Mouse (Mus musculus) liver, adult (tissue): ENCODE measurements around the gene Leap2.
A peak's percentile ranks its signal among the peaks of the same experiment; 100 is the strongest.

ENCODE experiments used
- GATA4 ChIP-seq: IDR thresholded peaks from 2 replicates; pipeline ENCODE4 v1.6.1; 2014; ENCODE audit warnings: mild to moderate bottlenecking, low read length; ENCODE audit not compliant: insufficient replicate concordance

The Leap2 gene

DNA sequence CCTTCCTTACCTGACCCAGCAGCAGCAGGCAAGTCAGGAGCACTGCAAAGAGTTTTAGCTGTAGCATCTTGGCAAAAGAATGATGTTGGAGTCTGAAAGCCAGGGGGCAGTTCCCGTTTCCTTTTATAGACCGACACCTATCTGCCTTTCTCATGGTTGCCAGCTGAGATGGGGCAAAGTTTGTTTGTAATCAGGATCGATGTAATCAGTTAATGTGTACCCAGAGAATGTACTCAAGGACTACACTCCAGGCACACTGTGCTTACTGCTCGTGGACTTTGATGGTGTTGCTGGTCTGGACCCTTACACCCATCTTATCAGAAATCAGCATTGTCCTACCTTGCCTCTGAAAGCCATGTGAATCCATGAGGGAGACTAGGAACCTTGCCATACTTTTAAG lies at the start of gene Leap2:
TSS of gene Leap2 (minus strand) at position 135 of the 400 bp plus-strand sequence.
- TF ChIP-seq GATA4 = peak; percentile 99

DNA sequence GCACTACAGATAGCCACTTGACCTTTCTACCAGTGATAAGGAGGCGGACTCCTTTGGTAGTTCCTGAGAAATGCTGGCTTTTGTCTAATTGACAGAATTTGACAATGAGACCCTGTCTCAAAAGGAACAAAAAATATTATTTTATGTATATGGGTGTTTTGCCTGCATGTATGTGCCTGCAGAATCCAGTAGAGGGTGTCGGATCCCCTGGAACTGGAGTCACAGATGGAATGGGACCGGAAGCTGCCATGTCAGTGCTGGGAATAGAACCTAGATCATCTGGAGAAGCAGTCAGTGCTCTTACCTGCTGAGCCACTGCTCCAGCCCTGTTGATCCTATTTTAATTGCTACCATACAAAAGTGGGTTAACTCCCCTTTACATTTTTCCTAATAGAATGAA lies 49.7 kb upstream of the Leap2 start:
- no peak for TF ChIP-seq GATA4

GRCm38 (mm10) chr11:53469968-53470695 lies 47.2 kb upstream of the Leap2 start, which contains the start of gene Gm9837:
Gm9837 (minus strand) TSS chr11:53470479.
- peak; percentile 32; the same call in 1 of the 2 replicates for TF ChIP-seq GATA4

DNA sequence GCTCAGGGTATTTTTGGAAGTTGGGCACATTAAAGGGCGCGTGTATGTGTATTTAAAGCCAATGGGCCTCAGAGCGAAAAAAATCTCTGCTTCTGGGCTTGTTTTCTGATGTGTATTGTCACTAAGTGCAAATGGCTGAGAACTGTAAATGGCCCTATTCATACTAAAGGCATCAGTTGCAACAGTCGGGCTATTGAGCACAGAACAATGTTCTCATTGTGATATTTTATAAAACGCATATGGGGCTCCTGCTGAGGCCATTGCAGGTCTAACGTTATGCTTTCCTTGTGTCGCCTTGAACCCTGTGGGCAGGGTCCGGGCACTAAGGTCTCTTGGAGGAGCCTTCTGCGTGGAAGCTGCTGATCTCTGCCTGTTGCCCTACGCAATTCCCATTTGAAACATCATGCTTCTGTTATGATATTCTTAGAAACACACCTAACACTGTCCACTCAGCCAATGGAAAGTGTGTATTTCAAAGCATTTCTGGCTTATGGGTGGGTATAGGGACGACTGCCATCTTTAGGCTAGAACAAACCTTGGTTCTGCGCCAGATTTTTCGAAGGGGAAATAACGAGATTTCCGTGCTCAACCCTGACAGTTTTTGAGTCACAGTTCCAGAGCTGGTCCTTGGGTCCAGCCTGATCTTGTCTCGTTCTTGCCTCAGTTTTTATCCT lies 46.5 kb upstream of the Leap2 start:
- TF ChIP-seq GATA4 = no peak

DNA sequence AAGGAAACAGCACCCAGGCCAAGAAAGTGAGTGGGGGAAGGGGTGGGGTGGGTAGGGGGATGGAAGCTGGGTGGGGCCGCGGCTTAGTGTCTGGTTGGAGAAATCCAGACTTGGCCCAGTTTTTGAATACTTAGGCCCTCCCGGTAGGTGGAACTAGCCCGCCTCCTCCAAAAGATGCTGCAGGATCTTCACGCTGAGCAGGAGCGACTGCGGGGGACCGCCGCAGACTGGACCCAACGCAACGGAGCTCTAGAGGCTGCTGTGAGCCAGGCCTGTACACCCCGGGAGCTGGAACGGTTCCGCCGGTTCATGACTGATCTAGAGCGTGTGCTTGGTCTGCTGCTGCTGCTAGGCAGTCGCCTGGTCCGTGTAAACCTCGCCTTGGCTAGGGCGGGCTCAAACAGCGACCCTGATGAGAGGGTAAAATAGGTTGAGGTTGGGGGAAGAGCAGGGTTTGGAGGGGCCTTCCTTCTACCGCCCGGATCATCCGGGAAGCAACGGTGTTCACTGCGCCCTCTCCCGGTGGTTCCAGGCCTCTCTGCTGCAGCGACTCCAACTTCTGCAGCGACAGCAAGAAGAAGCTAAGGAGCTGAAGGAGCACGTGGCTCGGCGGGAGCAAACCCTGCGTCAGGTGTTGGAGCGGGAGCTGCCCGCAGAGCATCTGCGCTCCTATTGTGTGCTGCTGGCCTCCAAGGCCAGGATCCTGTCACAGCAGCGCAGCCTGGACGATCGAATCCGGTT lies 43.4 kb upstream of the Leap2 start:
- TF ChIP-seq GATA4 = no peak

DNA sequence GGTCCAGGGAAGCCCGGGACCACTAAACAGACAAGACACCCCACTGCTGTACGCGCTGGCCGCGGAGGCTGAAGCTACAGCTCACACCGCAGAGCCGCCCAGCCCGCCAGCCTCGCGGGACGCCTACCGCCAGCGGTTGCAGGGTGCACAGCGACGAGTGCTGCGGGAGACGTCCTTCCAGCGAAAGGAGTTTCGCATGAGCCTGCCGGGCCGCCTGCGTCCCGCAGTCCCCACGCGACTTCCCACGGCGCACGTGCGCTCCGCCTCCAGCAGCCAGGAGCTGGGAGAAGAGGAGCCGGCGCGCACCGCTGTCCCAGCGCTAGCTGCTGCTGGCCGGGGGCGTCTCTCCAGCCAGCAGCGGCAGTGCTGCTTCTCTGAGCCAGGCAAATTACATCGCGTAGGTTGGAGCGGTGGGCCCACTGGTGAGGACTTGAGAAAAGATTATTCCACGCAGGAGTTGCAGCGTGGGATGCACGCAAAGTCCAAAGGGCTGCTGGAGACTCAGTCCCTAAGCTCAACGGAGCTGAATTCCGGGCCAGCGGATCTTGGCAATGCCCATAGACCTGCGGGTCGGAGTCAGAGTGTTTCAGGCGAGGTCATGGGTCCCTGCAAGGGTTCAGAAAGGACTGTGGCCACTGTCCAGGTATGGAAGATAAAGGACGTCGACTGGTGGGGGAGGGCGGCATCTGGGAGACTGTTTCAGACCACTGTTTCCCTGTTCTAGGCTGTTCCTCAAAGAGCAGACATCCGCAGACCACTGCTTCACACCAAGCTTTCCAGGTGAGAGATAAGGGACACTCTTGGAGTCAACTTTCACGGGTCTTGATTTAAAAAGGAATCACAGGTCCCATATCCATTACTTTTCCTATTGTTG lies 40.8 kb upstream of the Leap2 start:
- 0 out of 2 replicates have a peak, but pooled peaks have one; percentile 11 for TF ChIP-seq GATA4

GRCm38 (mm10) chr11:53461727-53462126 lies 38.8 kb upstream of the Leap2 start:
- peak; percentile 43; the same call in 1 of the 2 replicates for TF ChIP-seq GATA4

DNA sequence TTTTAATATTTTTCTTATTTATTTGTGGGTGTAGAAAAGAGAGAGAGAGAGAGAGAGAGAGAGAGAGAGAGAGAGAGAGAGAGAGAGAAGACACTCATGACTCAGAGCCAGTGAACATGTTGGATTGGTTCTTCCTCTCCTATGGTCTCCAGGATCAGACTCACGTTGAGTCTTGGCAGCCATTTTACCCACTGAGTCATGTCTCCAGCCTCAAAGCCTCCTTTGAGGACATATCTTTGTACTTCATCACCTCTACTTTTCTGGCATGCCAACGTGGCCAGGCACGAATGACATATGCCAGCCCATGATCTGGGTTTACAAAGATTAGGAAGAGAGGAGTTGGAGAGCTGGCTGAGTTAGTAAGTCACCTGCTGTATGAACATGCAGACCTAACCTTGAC lies 37.2 kb upstream of the Leap2 start:
- TF ChIP-seq GATA4 = no peak

GRCm38 (mm10) chr11:53458996-53459395 lies 36.0 kb upstream of the Leap2 start:
- TF ChIP-seq GATA4 = no peak

DNA sequence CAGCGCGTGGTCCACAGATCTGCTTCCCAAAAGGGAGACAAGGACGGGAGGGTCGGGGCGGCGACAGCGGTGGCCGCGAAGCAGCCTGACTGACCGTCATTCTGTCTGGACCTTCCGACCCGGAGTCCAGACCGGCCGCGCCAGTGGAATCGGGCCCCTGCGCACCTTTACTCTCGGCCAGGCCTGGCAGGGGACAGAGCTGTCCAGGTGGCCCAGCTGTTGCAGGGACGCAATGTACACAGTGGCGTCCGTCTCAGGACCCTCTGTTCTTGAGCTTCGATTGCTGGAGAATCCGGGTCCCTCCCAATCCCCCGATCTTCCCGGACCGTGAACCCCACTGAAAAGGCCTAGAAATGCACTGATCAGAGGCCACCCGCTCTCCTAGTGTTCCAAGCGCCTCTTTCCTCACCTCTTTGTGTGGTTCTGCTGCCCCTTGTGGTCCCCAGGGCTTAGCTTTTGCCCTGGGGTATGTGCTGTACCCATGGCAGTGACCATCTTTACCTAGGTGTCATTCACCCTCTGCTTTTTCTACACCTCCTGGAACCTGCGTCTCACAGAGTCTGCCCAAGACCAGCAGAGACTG lies 34.5 kb upstream of the Leap2 start:
- no peak for TF ChIP-seq GATA4

GRCm38 (mm10) chr11:53456474-53457371 lies 33.8 kb upstream of the Leap2 start, which contains the start of the genes Gm10447 and Shroom1:
Gm10447 (minus strand) TSS chr11:53457110.
Shroom1 (plus strand) TSS chr11:53457205.
- TF ChIP-seq GATA4 = no peak

- no peak for TF ChIP-seq GATA4
Observed at GRCm38 (mm10) chr11:53453031-53453430, 30.1 kb upstream of the Leap2 start.

GRCm38 (mm10) chr11:53452396-53452795 lies 29.4 kb upstream of the Leap2 start:
- no peak for TF ChIP-seq GATA4
